Mouse (Mus musculus): ENCODE measurements around the gene Sstr5.

DNA sequence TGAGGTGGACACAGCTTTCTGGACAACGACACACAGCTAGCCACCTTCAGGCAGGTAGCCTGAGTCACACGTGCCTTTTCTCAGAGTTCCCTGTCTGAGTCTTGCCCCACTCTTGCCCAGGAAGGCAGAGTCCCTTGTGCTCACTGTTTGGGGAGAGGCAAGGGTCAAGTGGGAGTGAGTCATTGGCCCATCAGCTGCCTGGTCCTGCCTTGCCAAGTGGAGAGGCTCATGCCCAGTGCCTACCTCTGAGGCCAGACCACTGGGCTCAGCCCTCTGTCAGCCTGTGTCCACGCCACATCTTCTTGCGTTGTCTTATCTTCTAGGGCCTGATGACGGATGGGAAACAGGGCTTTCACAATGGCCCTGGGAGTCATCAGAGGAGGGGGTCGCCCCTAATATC lies 29.3 kb downstream of the Sstr5 start:
- TF ChIP-seq CTCF (IDR thresholded peaks at IDR 0.05 in 2 of 3, conservative IDR thresholded peaks at IDR 0.05 in 1 of 3; ENCODE audit: control insufficient read depth in 1 of 3, insufficient read depth in 1 of 3, low read depth in 2 of 3, low read length in 3 of 3, poor library complexity in 1 of 3, severe bottlenecking in 1 of 3) (no peak), RCOR1 (IDR thresholded peaks at IDR 0.05; ENCODE audit: low read depth, low read length) (no peak), POLR2A (IDR thresholded peaks at IDR 0.05; ENCODE audit: control insufficient read depth in 1 of 2, insufficient read depth in 1 of 2, low read depth in 1 of 2, low read length in 2 of 2, poor library complexity in 1 of 2) (no peak), JUND (IDR thresholded peaks at IDR 0.05; ENCODE audit: low read depth, low read length) (no peak), CHD1 (IDR thresholded peaks at IDR 0.05; ENCODE audit: low read depth, low read length) (no peak), ZNF384 (IDR thresholded peaks at IDR 0.05; ENCODE audit: low read depth, low read length) (no peak), KAT2A (conservative IDR thresholded peaks at IDR 0.05; ENCODE audit: low read depth, low read length) (no peak), TAL1 (IDR thresholded peaks at IDR 0.05; ENCODE audit: low read length) (no peak), NRF1 (IDR thresholded peaks at IDR 0.05; ENCODE audit: insufficient read depth, low read depth, low read length, poor library complexity, severe bottlenecking) (no peak), EP300 (IDR thresholded peaks at IDR 0.05; ENCODE audit: low read depth in 1 of 2, low read length in 2 of 2) (no peak), MYC (IDR thresholded peaks at IDR 0.05; ENCODE audit: low read depth, low read length) (no peak), USF1 (IDR thresholded peaks at IDR 0.05; ENCODE audit: low read depth, low read length) (no peak), TBP (IDR thresholded peaks at IDR 0.05; ENCODE audit: low read depth, low read length) (no peak)
